Mouse (Mus musculus) heart, postnatal 0 days (tissue): Measurements from ENCODE around the gene Gm45716.

Experiments
- CTCF ChIP-seq: IDR thresholded peaks from 2 replicates; pipeline ENCODE4 v1.5.1; 2016; ENCODE audit warnings: antibody characterized with exemption, control low read depth, low read depth
- EP300 ChIP-seq: IDR thresholded peaks from 2 replicates; pipeline ENCODE4 v1.6.1; 2016; ENCODE audit warnings: antibody characterized with exemption, low read depth

DNA sequence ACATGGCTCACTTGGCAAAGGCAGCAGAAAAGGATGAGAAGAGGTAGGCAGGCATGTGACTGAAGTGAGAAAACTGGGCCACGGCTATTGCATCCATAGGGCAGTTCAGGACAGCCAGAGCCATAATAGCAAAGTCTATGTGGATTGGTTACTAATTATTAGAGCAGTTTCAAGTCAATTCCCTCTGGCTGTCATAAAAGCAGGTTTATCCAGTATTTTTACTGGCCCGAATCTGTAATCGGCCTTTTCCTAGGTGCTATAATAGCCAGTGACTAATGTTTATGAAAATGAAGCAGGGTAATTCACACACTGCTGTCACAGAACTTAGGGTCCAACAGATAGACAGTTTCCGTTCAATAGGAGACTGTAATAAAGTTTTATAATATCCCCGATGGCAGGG is 81.5 kb downstream of the Gm45716 start:
- TF ChIP-seq EP300 (no peak), CTCF (no peak)
